Mouse (Mus musculus): ENCODE results near the gene Brinp2.

Brinp2 gene

GRCm38 (mm10) chr1:158218750-158219149 lies 137.4 kb downstream of the Brinp2 start:
- no peak for DNase-seq

GRCm38 (mm10) chr1:158218294-158218693 lies 137.8 kb downstream of the Brinp2 start:
- DNase-seq: no peak

DNA sequence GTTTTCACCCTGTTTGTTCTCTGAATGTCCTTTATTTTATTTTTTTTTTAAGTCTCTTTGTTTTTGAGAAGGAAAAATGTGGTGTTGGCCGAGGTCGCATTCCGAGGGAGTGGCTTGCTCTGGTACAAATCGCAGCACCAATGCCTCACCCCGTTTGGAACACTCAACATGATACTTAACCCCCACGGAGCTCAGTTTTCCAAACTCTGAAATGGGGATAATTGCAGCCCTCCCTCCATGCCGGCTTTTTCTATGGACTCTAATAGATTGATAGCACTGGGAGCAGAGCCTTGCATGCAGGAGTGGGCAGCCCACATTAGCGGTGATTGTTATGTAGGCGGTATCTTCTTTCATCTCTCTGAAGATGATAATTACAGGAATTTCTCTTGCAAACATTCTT lies 140.5 kb downstream of the Brinp2 start:
- DNase-seq: no peak

DNA sequence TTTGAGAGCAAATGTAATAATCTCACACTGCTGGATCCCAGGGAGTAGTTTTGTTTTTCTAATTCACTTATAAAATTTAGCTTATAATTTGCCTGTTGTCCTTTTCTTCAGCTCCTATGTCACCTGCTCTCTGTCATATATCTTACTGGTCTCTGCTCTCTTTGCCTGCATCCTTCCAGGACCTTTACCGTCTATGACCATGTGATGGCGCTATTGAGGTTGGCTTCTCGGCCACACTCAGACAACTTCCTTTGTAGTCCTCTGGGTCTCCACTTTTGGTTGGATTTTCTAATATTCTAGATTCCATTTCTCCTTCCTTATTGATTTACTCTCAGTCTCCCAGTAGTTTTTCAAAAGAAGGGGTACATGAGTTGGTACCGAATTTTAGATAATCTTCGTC lies 141.4 kb downstream of the Brinp2 start:
- DNase-seq: peak; percentile 37 to 63

DNA sequence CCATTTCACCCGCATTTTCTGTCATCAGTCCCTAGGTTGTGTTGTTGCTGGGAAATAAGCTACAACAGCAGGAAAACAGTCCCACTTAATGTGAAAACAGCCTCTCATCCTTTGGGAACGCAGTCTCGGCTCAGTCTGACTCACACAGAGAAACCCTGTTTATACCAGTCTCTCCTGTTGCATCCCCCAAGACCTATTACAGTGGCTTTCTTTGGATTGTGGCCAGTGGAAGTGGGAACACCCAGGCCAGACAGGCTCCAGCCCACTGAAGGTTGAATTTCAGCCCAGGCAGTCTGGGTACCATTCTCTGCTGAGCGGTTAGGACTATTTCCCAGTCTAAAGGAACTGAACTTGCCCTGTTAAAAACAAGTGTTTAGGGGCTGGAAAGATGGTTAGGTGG lies 142.4 kb downstream of the Brinp2 start:
- DNase-seq: no peak

DNA sequence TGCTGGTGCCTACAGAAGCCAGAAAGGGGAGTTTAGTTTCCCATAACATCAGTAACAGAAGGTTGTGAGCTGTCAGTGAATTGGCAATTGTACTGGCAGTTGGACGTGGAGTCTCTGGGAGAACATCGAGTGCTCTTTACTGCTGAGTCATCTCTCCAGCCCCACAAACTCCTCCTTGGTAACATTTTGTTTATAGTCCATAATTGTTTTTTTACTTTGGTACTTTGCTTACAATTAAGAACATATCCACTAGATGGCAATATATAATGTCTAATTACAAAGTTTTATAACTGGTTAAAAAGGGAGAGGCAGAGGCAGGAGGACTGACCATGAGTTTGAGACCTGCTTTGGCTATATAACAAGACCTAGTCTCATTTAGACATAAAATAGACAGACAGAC lies 148.5 kb downstream of the Brinp2 start:
- DNase-seq: no peak

DNA sequence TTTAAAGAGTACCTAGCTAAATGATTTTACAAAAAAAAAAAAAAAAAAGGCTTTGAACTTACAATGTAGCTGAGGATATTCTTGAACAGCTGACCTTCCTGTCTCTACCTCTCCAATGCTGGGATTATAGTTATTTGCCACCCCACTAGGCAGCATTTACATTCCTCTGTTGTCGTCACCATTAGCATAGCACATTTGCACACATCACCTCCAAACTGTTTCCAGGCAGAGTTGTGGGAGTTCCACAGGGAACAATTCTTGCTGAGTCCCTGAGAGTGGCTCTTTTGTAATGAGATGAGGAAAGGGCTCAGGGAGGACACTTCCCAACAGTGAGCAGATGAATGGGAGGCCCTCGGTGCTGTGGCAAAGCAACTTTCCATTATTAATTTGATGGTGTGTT lies 153.2 kb downstream of the Brinp2 start:
- no peak for DNase-seq

All from cerebellum, postnatal 14 days (tissue).